Mouse (Mus musculus) thymus, adult 2 months (tissue): ENCODE data around the gene BC051019. TPM values are rescaled to one million over a fixed set of nuclear protein-coding genes. Genes with fewer than 3 reads are reported as not detected.
A peak's percentile ranks its signal among the peaks of the same experiment; 100 is the strongest.

ENCODE experiments used
- DNase-seq: peaks from one replicate; pipeline ENCODE4 v3.0.0; 2021
- H3K27ac ChIP-seq: fragments of 200-500 bp; 2 replicates; pipeline ENCODE4 v1.5.1; 2012; ENCODE audit warnings: low read length, control low read depth; ENCODE audit not compliant: control insufficient read depth, insufficient read depth
- H3K27me3 ChIP-seq: fragments of 200-500 bp; 2 replicates; pipeline ENCODE4 v1.6.1; 2012; ENCODE audit warnings: mild to moderate bottlenecking, low read length, moderate library complexity, mixed read lengths; ENCODE audit not compliant: control insufficient read depth, insufficient read depth
- H3K36me3 ChIP-seq: fragments of 200-500 bp; 2 replicates; pipeline ENCODE4 v1.6.1; 2012; ENCODE audit warnings: mild to moderate bottlenecking, low read length, moderate library complexity; ENCODE audit not compliant: control insufficient read depth, insufficient read depth
- H3K4me1 ChIP-seq: fragments of 200-500 bp; replicated peaks from 2 replicates; pipeline ENCODE4 v1.6.1; 2012; ENCODE audit warnings: low read length; ENCODE audit not compliant: control insufficient read depth, insufficient read depth
- H3K4me3 ChIP-seq: fragments of 200-500 bp; 2 replicates; pipeline ENCODE4 v1.5.1; 2012; ENCODE audit warnings: mild to moderate bottlenecking, low read length, control low read depth, moderate library complexity; ENCODE audit not compliant: control insufficient read depth, insufficient read depth
- CTCF ChIP-seq: fragments of 200-500 bp; IDR thresholded peaks from 2 replicates; pipeline ENCODE4 v1.5.1; 2012; ENCODE audit warnings: mild to moderate bottlenecking, control low read depth, low read length, moderate library complexity, borderline replicate concordance; ENCODE audit not compliant: control insufficient read depth, poor library complexity, insufficient read depth; ENCODE audit errors: extremely low read depth
- POLR2A ChIP-seq: fragments of 200-500 bp; IDR thresholded peaks from 2 replicates; pipeline ENCODE4 v1.6.1; 2012; ENCODE audit warnings: mild to moderate bottlenecking, low read length, control low read depth, moderate library complexity; ENCODE audit not compliant: control insufficient read depth, poor library complexity, insufficient read depth; ENCODE audit errors: extremely low read depth
- WGBS: fragments of 180-500 bp; shearing (Covaris S2); methylation state at CpG from one replicate; pipeline ENCODE4 v1.1.7; 2018; 5-methylcytosine and 5-hydroxymethylcytosine counted together
- polyA plus RNA-seq: library from polyadenylated mRNA; depleted of rRNA; stranded (reverse); fragments of >200 nt; gene quantifications from 2 replicates; pipeline ENCODE4 v1.2.3, GENCODE M21; 2012

The BC051019 gene
- polyA plus RNA-seq, 1 experiment = 0.43 TPM

GRCm38 (mm10) chr7:109734806-109735205, 11.2 kb upstream of the BC051019 start:
- Histone ChIP-seq H3K27ac (no peak overlapping the region), H3K27me3 (no peaks in the 10 kb centered on the region), H3K4me3 (no peak overlapping the region), H3K4me1 (no peaks in the 10 kb centered on the region), H3K36me3 (peaks cover 29% of the 10 kb centered on the region)
- DNase-seq = no peak
- TF ChIP-seq POLR2A (no peak), CTCF (no peak)
- 94% methylated on average over 4 of the region's 4 CpGs for WGBS

GRCm38 (mm10) chr7:109731626-109732025, 8.0 kb upstream of the BC051019 start, which contains the start of gene Ascl3:
Gene Ascl3 (minus strand): TSS chr7:109731726.
- no peaks in the 10 kb centered on the region for H3K4me1 ChIP-seq
- 95% methylated on average over 5 of the region's 5 CpGs for WGBS
- no peaks in the 10 kb centered on the region for H3K27me3 ChIP-seq
- DNase-seq = no peak
- TF ChIP-seq CTCF = no peak
- no peak within 1 kb of the TSS for H3K27ac ChIP-seq
- H3K4me3 ChIP-seq = no peak within 1 kb of the TSS
- H3K36me3 ChIP-seq = peaks cover 15% of the 10 kb centered on the region

- Histone ChIP-seq H3K27me3 (no peaks in the 10 kb centered on the region), H3K36me3 (no peaks in the 10 kb centered on the region), H3K4me3 (no peak overlapping the region), H3K4me1 (peaks cover 3% of the 10 kb centered on the region), H3K27ac (no peak overlapping the region)
- 98% methylated on average over 8 of the region's 8 CpGs for WGBS
- no peak for TF ChIP-seq POLR2A
- no peak for TF ChIP-seq CTCF
- DNase-seq = no peak
Measured at GRCm38 (mm10) chr7:109723114-109723513, 536 bp downstream of the BC051019 start.

- Histone ChIP-seq H3K36me3 (no peaks in the 10 kb centered on the region), H3K4me1 (peaks cover 3% of the 10 kb centered on the region), H3K27ac (no peak overlapping the region), H3K4me3 (no peak overlapping the region), H3K27me3 (no peaks in the 10 kb centered on the region)
- no peak for DNase-seq
- TF ChIP-seq POLR2A = no peak
- TF ChIP-seq CTCF = no peak
- WGBS = 98% methylated on average over 2 of the region's 2 CpGs
Measured at GRCm38 (mm10) chr7:109722618-109723017, 1.0 kb downstream of the BC051019 start.

- Histone ChIP-seq H3K27ac (no peak overlapping the region), H3K4me3 (no peak overlapping the region), H3K4me1 (no peaks in the 10 kb centered on the region), H3K36me3 (no peaks in the 10 kb centered on the region), H3K27me3 (no peaks in the 10 kb centered on the region)
- TF ChIP-seq POLR2A (no peak), CTCF (no peak)
- WGBS = 68% methylated on average over 9 of the region's 9 CpGs
- DNase-seq = peak; percentile 11
Measured at GRCm38 (mm10) chr7:109719286-109719685, 4.4 kb downstream of the BC051019 start.

GRCm38 (mm10) chr7:109713434-109713982, 10.1 kb downstream of the BC051019 start:
- Histone ChIP-seq H3K36me3 (peaks cover 35% of the 10 kb centered on the region), H3K4me3 (no peak overlapping the region), H3K4me1 (no peaks in the 10 kb centered on the region), H3K27ac (no peak overlapping the region), H3K27me3 (no peaks in the 10 kb centered on the region)
- no peak for TF ChIP-seq CTCF
- no peak for TF ChIP-seq POLR2A
- DNase-seq = no peak
- 94% methylated on average over 2 of the region's 2 CpGs for WGBS

- no peak for DNase-seq
- WGBS = 97% methylated on average over 7 of the region's 7 CpGs
- Histone ChIP-seq H3K27ac (no peak overlapping the region), H3K27me3 (no peaks in the 10 kb centered on the region), H3K36me3 (peaks cover 37% of the 10 kb centered on the region), H3K4me1 (no peaks in the 10 kb centered on the region), H3K4me3 (no peak overlapping the region)
- TF ChIP-seq CTCF (no peak), POLR2A (no peak)
Measured at GRCm38 (mm10) chr7:109712198-109712597, 11.5 kb downstream of the BC051019 start.
